ENCODE assay signal across 17 mouse cellular contexts in genomic region chr14:27233656-27234055, GRCm38 (mm10).
"Had no signal": no experiment of that assay in that cellular context is flagged by ENCODE, and none has a peak within 500 bp of the region (broad histone marks: within the 10 kb centered on the region; RNA-seq: fewer than 3 reads in every experiment).

No protein-coding gene starts in this region.

- ATAC-seq: liver, embryonic 12.5 days; liver, postnatal 0 days; lung, postnatal 0 days; midbrain, embryonic 13.5 days; midbrain, embryonic 15.5 days; midbrain, embryonic 16.5 days had no signal

- DNase-seq: left cerebral cortex, postnatal 4 days; liver; liver, embryonic 13.5 days; liver, postnatal 0 days; lung, adult 18-20 months; lung, adult 2 months; lung, embryonic 14.5 days; lung, postnatal 10 days; lung, postnatal 14 days; lung, postnatal 36 days; lung, postnatal 4 days; midbrain, embryonic 14.5 days had no signal
